Mouse (Mus musculus) left cerebral cortex, postnatal 36 days (tissue): ENCODE data around the gene Tnfaip8l1. TPM values are rescaled to one million over a fixed set of nuclear protein-coding genes. Genes with fewer than 3 reads are reported as not detected.

Source experiments
- DNase-seq, 2 experiments: peaks; one replicate each; pipeline ENCODE4 v3.0.0; 2021 to 2022; ENCODE audit warnings: low spot score in 2 of 2, mixed read lengths in 1 of 2
- intact Hi-C: fragments of 180-260 bp; cut with DNase I; formaldehyde crosslinking; loops from one replicate; pipeline ENCODE4 v1.15.1; 2025
- total RNA-seq, 2 experiments: library from RNA; stranded (reverse); gene quantifications; 2 replicates each; pipeline ENCODE4 v1.2.3; 2021

The Tnfaip8l1 gene
- 1 to 10 TPM; 7.9 to 8.5 TPM for total RNA-seq

GRCm38 (mm10) chr17:56162231-56162774 is at the start of gene Tnfaip8l1:
Gene Tnfaip8l1 (plus strand): TSS chr17:56162477.
- DNase-seq: peak; percentile 95

DNA sequence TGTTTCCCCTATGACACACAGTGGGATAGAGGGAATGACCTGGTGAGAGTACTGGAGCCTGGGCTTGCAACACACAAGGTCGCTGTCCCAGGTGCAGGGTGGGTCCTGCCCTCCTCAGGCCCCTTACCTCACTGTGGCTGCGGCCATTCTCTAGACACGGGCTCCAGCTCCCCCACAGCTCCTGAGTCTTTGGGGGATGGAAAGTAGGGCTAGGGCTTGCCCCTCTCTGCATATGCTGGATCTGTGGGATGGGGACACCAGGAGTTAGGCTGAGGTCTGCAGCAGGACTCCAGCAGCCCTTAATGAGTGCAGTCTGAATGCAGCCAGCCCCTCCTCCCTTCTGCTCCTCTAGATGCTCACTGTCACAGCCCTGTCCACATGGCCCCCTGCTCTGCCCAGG is 49.5 kb upstream of the Tnfaip8l1 start:
- intact Hi-C loops: no loop called here
- no peak for DNase-seq

More at GRCm38 (mm10) chr17:56162231-56162774, at the start of gene Tnfaip8l1:
- intact Hi-C loops: no loop called here

DNA sequence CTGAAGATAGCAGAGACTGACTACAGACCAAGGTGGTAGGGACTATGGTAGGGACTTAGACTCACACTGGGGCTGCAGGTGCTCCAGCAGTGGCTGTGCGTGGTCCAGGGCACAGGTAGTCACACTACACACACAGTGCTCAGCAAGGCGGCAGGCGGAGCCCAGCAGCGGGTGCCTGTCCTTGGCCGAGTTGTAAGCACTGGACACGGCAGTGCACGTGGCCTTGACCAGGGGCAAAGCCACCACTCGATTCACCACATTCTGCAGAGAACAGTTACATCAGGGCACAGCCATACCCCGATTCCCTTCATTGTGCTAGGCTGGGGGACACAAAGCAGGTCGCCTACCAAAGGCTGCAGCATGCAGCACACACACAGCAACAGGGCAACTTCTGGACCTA is 46.1 kb upstream of the Tnfaip8l1 start:
- intact Hi-C loops: no loop called here
- DNase-seq: no peak

DNA sequence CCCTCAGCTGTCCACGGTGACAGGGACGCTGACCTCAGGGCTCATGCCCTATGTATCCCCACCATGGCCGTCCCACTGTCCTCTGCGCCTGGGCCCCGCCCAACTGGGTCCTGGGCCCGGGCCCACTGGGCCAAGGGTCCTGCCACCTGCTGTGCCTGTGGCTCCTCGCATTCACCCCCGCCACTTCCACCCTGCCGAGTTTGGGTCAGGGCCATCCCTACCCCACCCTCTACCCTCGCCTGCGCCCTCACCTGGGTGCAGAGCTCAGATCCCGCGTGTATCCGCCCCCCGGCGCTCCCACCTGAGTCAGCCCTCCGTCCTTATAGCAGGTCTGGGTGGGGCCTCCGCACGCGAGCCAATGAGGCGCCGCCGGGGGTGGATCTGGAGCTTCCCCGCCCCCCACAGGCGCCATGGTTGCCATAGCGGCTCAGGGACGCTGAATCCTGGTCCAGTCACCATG is 45.0 kb upstream of the Tnfaip8l1 start, which contains the start of gene Plin5:
Gene Plin5, minus strand, starts transcription at position 346 of the 460 bp plus-strand sequence.
- peak in 1 of 2 experiments; percentile 45 for DNase-seq
- intact Hi-C loops: no loop called here

GRCm38 (mm10) chr17:56119431-56119830 is 42.8 kb upstream of the Tnfaip8l1 start:
- DNase-seq: no peak
- intact Hi-C loops: no loop called here

DNA sequence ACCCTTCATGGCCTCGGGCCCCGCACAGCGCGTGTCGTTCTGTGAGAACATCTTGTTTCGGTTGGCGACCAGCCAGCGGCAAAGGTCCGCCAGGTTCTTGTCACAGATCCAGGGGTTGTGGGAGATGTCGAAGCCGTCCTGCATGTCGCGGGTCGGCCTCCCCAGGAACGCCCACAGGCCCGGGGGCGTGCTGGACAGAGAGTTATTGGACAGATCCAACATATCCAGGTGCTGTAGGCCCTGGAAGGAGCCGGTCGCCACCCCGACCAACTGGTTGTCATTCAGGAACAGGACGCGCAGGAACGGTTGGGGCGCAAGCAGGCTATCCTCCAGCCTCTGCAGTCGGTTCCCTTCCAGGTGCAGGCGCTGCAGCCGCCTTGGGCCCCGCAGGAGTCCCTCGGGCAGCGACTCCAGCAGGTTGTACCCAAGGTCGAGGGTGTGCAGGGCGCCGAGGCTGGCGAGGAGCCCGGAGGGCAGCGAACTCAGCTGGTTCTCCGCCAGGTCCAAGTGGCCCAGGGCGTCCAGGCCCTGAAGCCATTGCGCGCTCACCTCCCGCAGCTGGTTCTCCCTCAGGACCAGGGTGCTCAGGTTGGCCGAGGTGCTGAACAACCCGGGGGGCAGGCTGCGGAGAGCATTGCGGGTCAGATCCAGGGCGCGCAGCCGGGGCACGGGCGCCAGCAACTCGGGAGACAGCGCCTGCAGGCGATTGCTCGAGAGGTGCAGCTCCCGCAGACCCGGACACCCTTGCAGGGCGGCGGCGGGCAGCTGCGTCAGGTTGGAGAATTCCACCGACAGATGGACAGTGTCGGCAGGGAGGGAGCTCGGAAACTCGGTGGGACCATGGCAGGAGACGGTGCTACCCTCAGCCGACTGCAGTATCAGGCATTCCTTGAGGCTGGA is 42.0 kb upstream of the Tnfaip8l1 start:
- intact Hi-C loops: loop anchor here (5.0 kb wide), 1 partner anchor 37 kb away; no protein-coding TSS in a partner anchor
- no peak for DNase-seq

DNA sequence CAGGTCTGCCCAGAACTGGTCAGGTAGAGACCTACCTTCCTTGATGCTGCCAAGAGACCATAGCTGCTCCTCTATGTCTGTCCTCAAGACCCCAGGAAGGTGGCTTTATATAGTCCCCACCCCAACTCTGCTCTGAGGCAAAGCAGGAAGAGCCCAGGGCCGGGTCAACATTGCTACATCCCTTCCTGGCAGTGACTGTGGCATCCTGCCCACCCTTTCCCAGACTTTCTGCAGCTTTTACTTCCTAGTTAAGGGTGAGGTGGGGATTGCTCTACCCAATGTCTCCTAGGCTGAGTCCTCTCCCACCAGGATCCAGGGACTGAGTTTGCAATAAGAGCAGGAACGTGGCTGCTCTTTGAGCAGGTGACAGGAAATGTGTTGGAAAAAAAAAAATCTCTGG is 40.5 kb upstream of the Tnfaip8l1 start, which contains the start of gene Lrg1:
Gene Lrg1, minus strand, starts transcription at position 176 of the 400 bp plus-strand sequence.
- intact Hi-C loops: loop anchor here (5.0 kb wide), 1 partner anchor 35 kb away; no protein-coding TSS in a partner anchor
- no peak for DNase-seq

DNA sequence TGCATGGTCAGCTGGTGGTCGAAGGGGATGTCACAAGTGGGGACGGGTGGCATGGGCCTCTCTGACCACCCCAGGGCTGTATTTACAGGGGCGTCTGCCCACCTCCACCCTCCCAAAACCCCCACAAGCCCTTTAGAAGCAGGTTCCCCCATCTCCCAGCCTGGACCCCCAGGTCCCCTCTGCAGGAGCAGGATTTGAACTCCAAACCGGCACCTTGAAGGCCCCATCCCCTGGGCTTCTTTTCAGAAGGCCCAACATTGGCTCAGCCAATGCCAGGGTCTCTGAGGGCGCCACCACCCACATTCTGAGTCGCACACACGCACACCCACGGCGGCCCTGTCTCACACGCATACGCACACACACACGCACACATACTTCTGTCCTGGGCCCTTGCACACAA is 39.1 kb upstream of the Tnfaip8l1 start:
- intact Hi-C loops: loop anchor here (5.0 kb wide), 1 partner anchor 34 kb away; no protein-coding TSS in a partner anchor

GRCm38 (mm10) chr17:56123681-56124340 is 38.5 kb upstream of the Tnfaip8l1 start:
- DNase-seq: no peak
- intact Hi-C loops: loop anchor here (5.0 kb wide), 1 partner anchor 33 kb away; no protein-coding TSS in a partner anchor

More for the DNA sequence above, 39.1 kb upstream of the Tnfaip8l1 start:
- DNase-seq: no peak

GRCm38 (mm10) chr17:56124377-56125275 is 37.7 kb upstream of the Tnfaip8l1 start:
- DNase-seq: peak; percentile 50 to 58
- intact Hi-C loops: loop anchor here (5.0 kb wide), 1 partner anchor 33 kb away; no protein-coding TSS in a partner anchor

DNA sequence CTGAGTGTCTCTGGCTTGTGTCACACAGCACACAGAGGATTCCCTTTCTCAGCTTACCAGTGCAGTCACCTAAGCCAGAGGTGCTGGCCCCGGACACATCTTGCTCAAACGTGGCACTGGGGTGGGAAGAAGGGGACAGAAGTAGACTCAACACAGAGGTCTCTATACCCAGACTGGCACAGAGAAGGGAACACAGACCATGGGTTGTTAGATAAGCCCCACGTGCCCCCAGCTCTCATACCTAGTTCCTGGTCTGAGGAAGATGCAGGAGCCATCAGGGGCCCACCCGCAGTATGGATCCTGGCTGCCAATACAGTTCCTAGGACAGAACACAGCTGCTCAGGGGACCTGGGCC is 37.0 kb upstream of the Tnfaip8l1 start:
- intact Hi-C loops: no loop called here
- no peak for DNase-seq

DNA sequence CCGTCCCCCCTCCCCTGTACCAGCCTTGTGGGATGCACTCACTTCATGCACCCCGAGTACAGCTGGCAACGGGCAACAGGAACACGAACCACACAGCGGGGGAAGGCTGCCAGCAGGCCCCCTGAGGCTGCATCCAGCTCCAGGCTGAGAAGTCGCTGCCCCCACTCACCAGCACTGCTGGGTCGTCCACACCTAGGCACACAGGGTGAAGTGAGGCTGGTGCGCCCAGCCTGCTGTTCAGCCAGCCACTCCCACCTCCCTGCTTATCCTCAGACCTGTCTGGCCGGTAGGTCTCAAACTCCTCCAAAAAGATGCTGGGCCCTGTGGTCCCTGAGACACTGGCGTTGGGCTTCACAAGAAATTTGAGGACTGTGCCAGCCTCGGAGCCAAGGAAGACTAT is 36.1 kb upstream of the Tnfaip8l1 start:
- DNase-seq: no peak
- intact Hi-C loops: no loop called here

- no peak for DNase-seq
- intact Hi-C loops: no loop called here
These were observed 34.0 kb upstream of the Tnfaip8l1 start for GRCm38 (mm10) chr17:56128246-56128645.

- intact Hi-C loops: loop anchor here (5.0 kb wide), 1 partner anchor 126 kb away; the partner anchor contains the start of gene Fem1a
- DNase-seq: no peak
These were observed 31.1 kb upstream of the Tnfaip8l1 start for GRCm38 (mm10) chr17:56131136-56131535.

- DNase-seq: peak in 1 of 2 experiments; percentile 46
- intact Hi-C loops: loop anchor here (5.0 kb wide), 1 partner anchor 125 kb away; the partner anchor contains the start of gene Fem1a
These were observed 30.5 kb upstream of the Tnfaip8l1 start for GRCm38 (mm10) chr17:56131814-56132213.

GRCm38 (mm10) chr17:56132661-56133060 is 29.6 kb upstream of the Tnfaip8l1 start:
- intact Hi-C loops: loop anchor here (5.0 kb wide), 1 partner anchor 125 kb away; the partner anchor contains the start of gene Fem1a
- no peak for DNase-seq

GRCm38 (mm10) chr17:56133457-56134363 is 28.6 kb upstream of the Tnfaip8l1 start:
- intact Hi-C loops: loop anchor here (2.0 to 5.0 kb wide), 2 partner anchors 25 to 124 kb away; partner anchors contain the start of gene Fem1a
- no peak for DNase-seq
